Mouse (Mus musculus) testis, postnatal 10 days (tissue): ENCODE results near the gene Fam78b.

Source experiments
- DNase-seq: peaks from one replicate; pipeline ENCODE4 v3.0.0; 2021; ENCODE audit warnings: low spot score

Fam78b gene

GRCm38 (mm10) chr1:167032046-167032648 lies 30.9 kb downstream of the Fam78b start:
- DNase-seq = no peak

GRCm38 (mm10) chr1:167034435-167034834 lies 33.2 kb downstream of the Fam78b start:
- DNase-seq = no peak

- no peak for DNase-seq
These were observed 41.3 kb downstream of the Fam78b start for GRCm38 (mm10) chr1:167042558-167042957.

- DNase-seq = no peak
These were observed 45.1 kb downstream of the Fam78b start for GRCm38 (mm10) chr1:167046169-167046927.

- no peak for DNase-seq
These were observed 49.6 kb downstream of the Fam78b start for GRCm38 (mm10) chr1:167050859-167051258.

GRCm38 (mm10) chr1:167054029-167054428 lies 52.8 kb downstream of the Fam78b start:
- DNase-seq = no peak

- DNase-seq = no peak
These were observed 56.3 kb downstream of the Fam78b start for GRCm38 (mm10) chr1:167057543-167057942.

GRCm38 (mm10) chr1:167059550-167060285 lies 58.5 kb downstream of the Fam78b start:
- DNase-seq = no peak

GRCm38 (mm10) chr1:167063971-167064370 lies 62.8 kb downstream of the Fam78b start:
- no peak for DNase-seq

- DNase-seq = no peak
These were observed 64.3 kb downstream of the Fam78b start for GRCm38 (mm10) chr1:167065541-167065940.

- DNase-seq = no peak
These were observed 64.8 kb downstream of the Fam78b start for GRCm38 (mm10) chr1:167065986-167066385.

- DNase-seq = no peak
These were observed 65.7 kb downstream of the Fam78b start for GRCm38 (mm10) chr1:167066933-167067341.

- DNase-seq = no peak
These were observed 68.5 kb downstream of the Fam78b start for GRCm38 (mm10) chr1:167069741-167070140.

- DNase-seq = no peak
These were observed 69.1 kb downstream of the Fam78b start for GRCm38 (mm10) chr1:167070306-167070705.

- no peak for DNase-seq
These were observed 74.5 kb downstream of the Fam78b start for GRCm38 (mm10) chr1:167075726-167076125.

GRCm38 (mm10) chr1:167079476-167079875 lies 78.3 kb downstream of the Fam78b start:
- peak; percentile 68 for DNase-seq

GRCm38 (mm10) chr1:167081946-167082345 lies 80.7 kb downstream of the Fam78b start:
- no peak for DNase-seq

GRCm38 (mm10) chr1:167082506-167083100 lies 81.4 kb downstream of the Fam78b start:
- no peak for DNase-seq

- DNase-seq = no peak
These were observed 82.0 kb downstream of the Fam78b start for GRCm38 (mm10) chr1:167083181-167083580.

- no peak for DNase-seq
These were observed 83.1 kb downstream of the Fam78b start for GRCm38 (mm10) chr1:167084330-167084729.

GRCm38 (mm10) chr1:167085461-167085860 lies 84.2 kb downstream of the Fam78b start:
- no peak for DNase-seq

- no peak for DNase-seq
These were observed 89.2 kb downstream of the Fam78b start for GRCm38 (mm10) chr1:167090466-167090865.

GRCm38 (mm10) chr1:167093551-167093950 lies 92.3 kb downstream of the Fam78b start:
- no peak for DNase-seq
